Mouse (Mus musculus): ENCODE data around the gene Sort1. TPM values are rescaled to one million over a fixed set of nuclear protein-coding genes. Genes with fewer than 3 reads are reported as not detected.

Sort1 gene
- polyA plus RNA-seq, 1 experiment: not detected

GRCm38 (mm10) chr3:108383485-108384354 is 99.8 kb downstream of the Sort1 start, which contains the start of gene Psrc1:
TSS of gene Psrc1 (plus strand) at chr3:108383839.
- Histone ChIP-seq H3K4me1 (ENCODE audit: control insufficient read depth, insufficient read depth, low read length) (peaks cover 5% of the 10 kb centered on the region), H3K4me3 (ENCODE audit: insufficient read depth, low read depth, low read length) (peak within 1 kb of the TSS; percentile 85), H3K27ac (ENCODE audit: insufficient read depth, low read depth, low read length) (no peak within 1 kb of the TSS)
- no peak for TF ChIP-seq POLR2A (IDR thresholded peaks at IDR 0.05; ENCODE audit: insufficient read depth, low read depth, low read length)
- WGBS: 2% methylated on average over 44 of the region's 44 CpGs

- H3K27ac ChIP-seq (ENCODE audit: insufficient read depth, low read depth, low read length): no peak overlapping the region
- no peak for TF ChIP-seq POLR2A (IDR thresholded peaks at IDR 0.05; ENCODE audit: insufficient read depth, low read depth, low read length)
- TF ChIP-seq CTCF (IDR thresholded peaks at IDR 0.05; ENCODE audit: insufficient read depth, low read depth, low read length): no peak
- peaks cover 6% of the 10 kb centered on the region for H3K4me1 ChIP-seq (ENCODE audit: control insufficient read depth, insufficient read depth, low read length)
- WGBS: 34% methylated on average over 2 of the region's 2 CpGs
- H3K4me3 ChIP-seq (ENCODE audit: insufficient read depth, low read depth, low read length): no peak overlapping the region
Measured at GRCm38 (mm10) chr3:108384425-108384824, 100.5 kb downstream of the Sort1 start.

DNA sequence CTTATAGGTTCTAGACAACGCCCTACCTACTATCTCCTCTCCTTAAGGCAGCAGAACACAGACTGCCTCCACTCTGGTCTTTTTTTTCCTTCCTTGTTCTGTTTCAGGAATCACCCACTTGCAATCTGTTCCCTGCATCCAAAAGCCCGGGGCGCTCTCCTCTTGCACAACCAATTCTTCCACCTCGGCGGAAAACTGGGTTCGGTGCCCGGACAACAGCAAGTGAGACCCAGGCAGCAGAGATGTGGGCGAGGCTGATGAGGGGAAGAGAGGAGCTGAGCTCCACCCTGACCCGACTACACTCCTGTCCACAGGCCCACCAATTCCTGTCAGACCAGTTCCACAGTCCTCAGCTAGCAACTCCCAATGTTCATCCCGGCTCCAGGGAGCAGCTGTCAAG is 102.3 kb downstream of the Sort1 start:
- TF ChIP-seq CTCF (IDR thresholded peaks at IDR 0.05; ENCODE audit: insufficient read depth, low read depth, low read length) (no peak), POLR2A (IDR thresholded peaks at IDR 0.05; ENCODE audit: insufficient read depth, low read depth, low read length) (no peak)
- Histone ChIP-seq H3K4me3 (ENCODE audit: insufficient read depth, low read depth, low read length) (no peak overlapping the region), H3K27ac (ENCODE audit: insufficient read depth, low read depth, low read length) (no peak overlapping the region), H3K4me1 (ENCODE audit: control insufficient read depth, insufficient read depth, low read length) (peaks cover 7% of the 10 kb centered on the region)
- WGBS: 84% methylated on average over 10 of the region's 10 CpGs

GRCm38 (mm10) chr3:108389111-108389545 is 105.2 kb downstream of the Sort1 start:
- Histone ChIP-seq H3K4me3 (ENCODE audit: insufficient read depth, low read depth, low read length) (no peak overlapping the region), H3K4me1 (ENCODE audit: control insufficient read depth, insufficient read depth, low read length) (peaks cover 10% of the 10 kb centered on the region), H3K27ac (ENCODE audit: insufficient read depth, low read depth, low read length) (no peak overlapping the region)
- WGBS: 0% methylated on average over 5 of the region's 5 CpGs
- TF ChIP-seq CTCF (IDR thresholded peaks at IDR 0.05; ENCODE audit: insufficient read depth, low read depth, low read length) (peak; percentile 93), POLR2A (IDR thresholded peaks at IDR 0.05; ENCODE audit: insufficient read depth, low read depth, low read length) (no peak)

DNA sequence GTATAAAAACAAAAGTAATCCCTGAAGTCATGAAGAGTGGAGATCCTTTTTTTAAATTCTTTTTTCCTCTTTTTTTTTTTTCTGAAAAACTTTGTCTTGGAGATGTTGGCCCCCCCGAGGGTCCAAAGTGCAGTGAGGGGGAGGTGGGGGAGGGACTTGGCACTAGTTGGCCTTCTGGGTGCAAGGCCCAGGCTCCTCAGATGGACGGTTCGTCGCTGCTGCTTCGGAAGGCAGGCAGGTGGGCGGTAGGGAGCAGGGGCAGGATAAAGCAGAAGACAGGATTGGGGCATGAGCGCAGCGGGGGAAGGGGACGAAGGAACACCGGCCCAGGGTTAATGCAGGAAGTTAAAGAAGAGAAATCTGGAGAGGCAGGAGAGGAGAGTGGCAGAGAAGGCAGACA is 108.4 kb downstream of the Sort1 start:
- TF ChIP-seq POLR2A (IDR thresholded peaks at IDR 0.05; ENCODE audit: insufficient read depth, low read depth, low read length): no peak
- TF ChIP-seq CTCF (IDR thresholded peaks at IDR 0.05; ENCODE audit: insufficient read depth, low read depth, low read length): no peak
- Histone ChIP-seq H3K27ac (ENCODE audit: insufficient read depth, low read depth, low read length) (no peak overlapping the region), H3K4me1 (ENCODE audit: control insufficient read depth, insufficient read depth, low read length) (peaks cover 10% of the 10 kb centered on the region), H3K4me3 (ENCODE audit: insufficient read depth, low read depth, low read length) (no peak overlapping the region)
- WGBS: 32% methylated on average over 10 of the region's 10 CpGs

DNA sequence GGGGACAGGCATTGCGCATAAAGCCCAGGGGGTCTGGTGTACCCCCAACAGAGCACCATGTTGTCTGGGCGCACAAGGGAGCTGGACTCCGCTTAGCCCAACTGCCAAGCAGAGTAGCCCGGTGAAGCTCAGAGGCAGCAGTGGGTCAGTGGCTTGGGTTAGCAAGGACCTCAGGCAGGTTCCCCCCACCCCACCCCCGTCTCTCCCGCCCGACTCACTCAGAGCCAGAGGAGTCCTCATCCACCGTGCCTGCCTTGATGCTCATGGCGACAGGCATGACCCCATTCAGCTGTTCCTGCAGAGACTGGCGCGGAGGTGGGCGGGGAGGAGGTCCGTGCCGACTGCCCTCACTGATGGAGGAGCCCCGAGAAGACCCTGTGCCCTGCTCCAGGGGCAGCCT is 108.9 kb downstream of the Sort1 start:
- TF ChIP-seq POLR2A (IDR thresholded peaks at IDR 0.05; ENCODE audit: insufficient read depth, low read depth, low read length): no peak
- 49% methylated on average over 15 of the region's 15 CpGs for WGBS
- peaks cover 10% of the 10 kb centered on the region for H3K4me1 ChIP-seq (ENCODE audit: control insufficient read depth, insufficient read depth, low read length)
- H3K4me3 ChIP-seq (ENCODE audit: insufficient read depth, low read depth, low read length): no peak overlapping the region
- no peak overlapping the region for H3K27ac ChIP-seq (ENCODE audit: insufficient read depth, low read depth, low read length)

DNA sequence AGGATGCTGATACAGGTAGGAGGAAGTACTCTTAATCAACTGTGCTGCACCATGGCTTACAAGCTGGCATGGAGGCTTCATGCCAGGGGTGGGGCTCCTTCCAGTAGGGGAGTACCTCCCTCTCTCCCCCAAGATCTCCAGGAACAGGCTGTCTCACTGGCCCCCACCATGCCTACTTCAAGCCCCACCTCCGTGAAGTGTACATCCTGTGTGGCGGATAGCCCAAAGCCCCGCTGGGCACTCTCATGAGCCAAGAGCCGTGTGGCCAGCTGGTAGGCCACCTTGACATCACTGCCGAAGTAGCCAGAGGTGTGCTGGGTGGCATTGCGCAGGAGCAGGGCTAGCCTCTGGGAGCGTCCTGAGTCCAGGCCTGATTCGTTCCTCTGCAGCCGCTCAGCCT is 114.4 kb downstream of the Sort1 start:
- TF ChIP-seq CTCF (IDR thresholded peaks at IDR 0.05; ENCODE audit: insufficient read depth, low read depth, low read length): no peak
- no peak for TF ChIP-seq POLR2A (IDR thresholded peaks at IDR 0.05; ENCODE audit: insufficient read depth, low read depth, low read length)

DNA sequence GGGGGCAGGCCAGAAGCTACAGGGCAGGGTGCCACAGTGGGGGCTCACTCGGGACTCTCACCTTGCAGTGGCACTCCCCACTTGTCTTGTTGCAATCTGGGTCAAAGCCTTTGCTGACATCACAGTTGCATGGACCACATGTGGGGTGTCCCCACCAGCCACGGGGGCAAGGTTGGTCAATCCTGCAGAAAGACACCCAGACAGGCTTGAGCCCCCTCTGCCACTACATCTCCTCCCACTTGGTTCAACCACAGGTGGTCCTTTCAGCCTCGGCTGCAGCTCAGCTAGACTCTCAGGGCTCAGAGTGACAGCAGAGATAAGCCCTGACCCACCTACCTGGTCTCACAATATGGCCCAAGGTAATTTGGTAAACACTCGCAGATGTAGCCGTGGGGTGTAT is 116.6 kb downstream of the Sort1 start:
- WGBS: 85% methylated on average over 5 of the region's 5 CpGs
- H3K4me3 ChIP-seq (ENCODE audit: insufficient read depth, low read depth, low read length): no peak overlapping the region
- no peak overlapping the region for H3K27ac ChIP-seq (ENCODE audit: insufficient read depth, low read depth, low read length)
- peaks cover 22% of the 10 kb centered on the region for H3K4me1 ChIP-seq (ENCODE audit: control insufficient read depth, insufficient read depth, low read length)
- TF ChIP-seq POLR2A (IDR thresholded peaks at IDR 0.05; ENCODE audit: insufficient read depth, low read depth, low read length): no peak
- no peak for TF ChIP-seq CTCF (IDR thresholded peaks at IDR 0.05; ENCODE audit: insufficient read depth, low read depth, low read length)

More for the DNA sequence above, 114.4 kb downstream of the Sort1 start:
- 95% methylated on average over 9 of the region's 9 CpGs for WGBS
- Histone ChIP-seq H3K4me3 (ENCODE audit: insufficient read depth, low read depth, low read length) (no peak overlapping the region), H3K4me1 (ENCODE audit: control insufficient read depth, insufficient read depth, low read length) (peaks cover 14% of the 10 kb centered on the region), H3K27ac (ENCODE audit: insufficient read depth, low read depth, low read length) (no peak overlapping the region)

- Histone ChIP-seq H3K4me1 (ENCODE audit: control insufficient read depth, insufficient read depth, low read length) (peaks cover 34% of the 10 kb centered on the region), H3K27ac (ENCODE audit: insufficient read depth, low read depth, low read length) (no peak overlapping the region), H3K4me3 (ENCODE audit: insufficient read depth, low read depth, low read length) (no peak overlapping the region)
- 33% methylated on average over 22 of the region's 22 CpGs for WGBS
- TF ChIP-seq CTCF (IDR thresholded peaks at IDR 0.05; ENCODE audit: insufficient read depth, low read depth, low read length) (peak; percentile 91), POLR2A (IDR thresholded peaks at IDR 0.05; ENCODE audit: insufficient read depth, low read depth, low read length) (no peak)
Measured at GRCm38 (mm10) chr3:108401692-108402527, 118.0 kb downstream of the Sort1 start.

All from olfactory bulb, adult 2 months (tissue).